Mouse (Mus musculus) MN1 (cell line): ENCODE measurements at regions not wholly inside any gene's neighbourhood (a gene's known extent, or its start where the extent isn't known, plus 50 kb on each side); places are given as distances from the start of the nearest gene placed in this dataset.

ENCODE experiments used
- DNase-seq: peaks from one replicate; pipeline ENCODE4 v3.0.0-alpha.2; 2016; ENCODE audit warnings: low spot score

GRCm38 (mm10) chr3:62159031-62159430, 179.1 kb upstream of the Arhgef26 start:
- DNase-seq, result peak; percentile 15

- DNase-seq, result no peak
Measured at GRCm38 (mm10) chr3:62170647-62171046, 167.5 kb upstream of the Arhgef26 start.

GRCm38 (mm10) chr3:62187807-62188509, 150.2 kb upstream of the Arhgef26 start:
- DNase-seq, result no peak

- DNase-seq, result no peak
Measured at GRCm38 (mm10) chr3:62192466-62192865, 145.7 kb upstream of the Arhgef26 start.

- DNase-seq, result no peak
Measured at GRCm38 (mm10) chr3:62194421-62194820, 143.7 kb upstream of the Arhgef26 start.

GRCm38 (mm10) chr3:62196679-62197078, 141.5 kb upstream of the Arhgef26 start:
- no peak for DNase-seq

- no peak for DNase-seq
Measured at GRCm38 (mm10) chr3:62215806-62216205, 122.3 kb upstream of the Arhgef26 start.

GRCm38 (mm10) chr3:62217335-62217734, 120.8 kb upstream of the Arhgef26 start:
- no peak for DNase-seq

GRCm38 (mm10) chr3:62227697-62228096, 110.4 kb upstream of the Arhgef26 start:
- no peak for DNase-seq

GRCm38 (mm10) chr3:62228156-62228555, 110.0 kb upstream of the Arhgef26 start:
- no peak for DNase-seq

- DNase-seq, result no peak
Measured at GRCm38 (mm10) chr3:62241031-62241430, 97.1 kb upstream of the Arhgef26 start.

- DNase-seq, result no peak
Measured at GRCm38 (mm10) chr3:62271703-62272102, 66.4 kb upstream of the Arhgef26 start.

- no peak for DNase-seq
Measured at GRCm38 (mm10) chr3:62278279-62278678, 59.9 kb upstream of the Arhgef26 start.

- DNase-seq, result no peak
Measured at GRCm38 (mm10) chr3:62280960-62281359, 57.2 kb upstream of the Arhgef26 start.
